Comparison of ENCODE assay signal across 9 mouse cellular contexts in genomic region chr11:55422978-55423377, GRCm38 (mm10). TPM values are rescaled to one million over a fixed set of nuclear protein-coding genes. Genes with fewer than 3 reads are reported as not detected.
DNase-seq lines count a peak whose midpoint lies in the region; ATAC-seq and TF ChIP-seq lines count a peak whose summit lies in the region.
"Had no signal": no experiment of that assay in that cellular context is flagged by ENCODE, and none has a peak within 500 bp of the region (broad histone marks: within the 10 kb centered on the region; RNA-seq: fewer than 3 reads in every experiment).

TSS of gene Sparc (minus strand) at chr11:55423183.

- no peak for ATAC-seq in intestine, postnatal 0 days
- no peak for ATAC-seq in midbrain, embryonic 13.5 days

- H3K4me3 ChIP-seq in cerebellum, adult 2 months (replicated peaks; ENCODE audit: insufficient read depth, low read depth, low read length) = no peak within 1 kb of the TSS
- H3K4me3 ChIP-seq in intestine, postnatal 0 days (ENCODE audit: low read depth, low read length) = no peak within 1 kb of the TSS
- no peak within 1 kb of the TSS for H3K4me3 ChIP-seq in midbrain, embryonic 13.5 days (replicated peaks)
- H3K4me3 ChIP-seq: erythroblast, embryonic 14.5 days had no signal

- no peak within 1 kb of the TSS for H3K9ac ChIP-seq in intestine, postnatal 0 days (ENCODE audit: low read depth, low read length)
- H3K9ac ChIP-seq in midbrain, embryonic 13.5 days (replicated peaks) = no peak within 1 kb of the TSS

- H3K4me2 ChIP-seq in intestine, postnatal 0 days (replicated peaks; ENCODE audit: low read depth) = no peak within 1 kb of the TSS
- no peak within 1 kb of the TSS for H3K4me2 ChIP-seq in midbrain, embryonic 13.5 days (replicated peaks)

- H3K27ac ChIP-seq in cerebellum, adult 2 months (ENCODE audit: insufficient read depth, low read length) = no peak within 1 kb of the TSS
- H3K27ac ChIP-seq in intestine, postnatal 0 days (ENCODE audit: low read depth, low read length) = no peak within 1 kb of the TSS
- H3K27ac ChIP-seq in midbrain, embryonic 13.5 days = peak within 1 kb of the TSS; percentile 76

- TF ChIP-seq CTCF in cerebellum, adult 2 months (IDR thresholded peaks at IDR 0.05; ENCODE audit: borderline replicate concordance, insufficient read depth, low read depth, low read length) = no peak
- TF ChIP-seq CTCF in intestine, postnatal 0 days (IDR thresholded peaks at IDR 0.05; ENCODE audit: low read depth) = no peak

- peaks cover 27% of the 10 kb centered on the region for H3K4me1 ChIP-seq in cerebellum, adult 2 months (ENCODE audit: control insufficient read depth, insufficient read depth, low read length)
- H3K4me1 ChIP-seq in intestine, postnatal 0 days (replicated peaks; ENCODE audit: control insufficient read depth, insufficient read depth, low read length) = 0 out of 2 replicates have a peak, but pooled peaks cover 3% of the 10 kb centered on the region
- peaks cover 55% of the 10 kb centered on the region for H3K4me1 ChIP-seq in midbrain, embryonic 13.5 days (replicated peaks)

- no peaks in the 10 kb centered on the region for H3K27me3 ChIP-seq in cerebellum, adult 2 months (ENCODE audit: control insufficient read depth, insufficient read depth, low read length)
- H3K27me3 ChIP-seq in intestine, postnatal 0 days (replicated peaks; ENCODE audit: control insufficient read depth, insufficient read depth, low read length) = no peaks in the 10 kb centered on the region
- H3K27me3 ChIP-seq in midbrain, embryonic 13.5 days = peaks cover 4% of the 10 kb centered on the region; the same call in 1 of the 2 replicates

- no peaks in the 10 kb centered on the region for H3K9me3 ChIP-seq in intestine, postnatal 0 days (ENCODE audit: control insufficient read depth)
- no peaks in the 10 kb centered on the region for H3K9me3 ChIP-seq in midbrain, embryonic 13.5 days

- WGBS in cerebellum, adult 2 months = 100% methylated on average over 1 of the region's 1 CpGs
- WGBS in intestine, postnatal 0 days = 94% methylated on average over 1 of the region's 1 CpGs
- WGBS in midbrain, embryonic 13.5 days = 96% methylated on average over 1 of the region's 1 CpGs

- no peak for TF ChIP-seq POLR2A in cerebellum, adult 2 months (IDR thresholded peaks at IDR 0.05; ENCODE audit: borderline replicate concordance, insufficient read depth, low read length)

- H3K36me3 ChIP-seq in intestine, postnatal 0 days (ENCODE audit: control insufficient read depth, insufficient read depth) = no peaks in the 10 kb centered on the region
- no peaks in the 10 kb centered on the region for H3K36me3 ChIP-seq in midbrain, embryonic 13.5 days

- no peak for DNase-seq in cerebellum, adult 2 months
- DNase-seq in cerebellum, adult 8-10 months = no peak
- DNase-seq in adrenal gland, postnatal 25 days = no peak
- DNase-seq in gastrocnemius, postnatal 4 days (ENCODE audit: low spot score in 2 of 2) = no peak
- no peak for DNase-seq in yolk sac, embryonic 10.5 days (ENCODE audit: low spot score)
- no peak for DNase-seq in cerebellum, postnatal 36 days

RNA-seq across cellular contexts. Expression of gene Sparc, which starts in this region (rescaled TPM):
- 1,317 and 1,324 TPM in 2 replicates for polyA plus RNA-seq in cerebellum, adult 2 months (2012; rRNA removed)
- 3,454 and 3,884 TPM in 2 replicates for total RNA-seq in adrenal gland, postnatal 25 days (2021)
- total RNA-seq in gastrocnemius, postnatal 4 days (2021) = 1,000 to 10,000 TPM; 2,207 to 2,385 TPM
- 931 and 943 TPM in 2 replicates for polyA plus RNA-seq in intestine, postnatal 0 days (2015; fragmentation: Nextera tagmentation; extraction: Ambion mirVana)
- 374 and 417 TPM in 2 replicates for polyA plus RNA-seq in midbrain, embryonic 13.5 days (2015; fragmentation: Nextera tagmentation; extraction: Ambion mirVana)
